24 mouse cellular contexts compared by ENCODE assay signal in genomic region chr17:88409706-88410105, GRCm38 (mm10).
"Had no signal": no experiment of that assay in that cellular context is flagged by ENCODE, and none has a peak within 500 bp of the region (broad histone marks: within the 10 kb centered on the region; RNA-seq: fewer than 3 reads in every experiment).

No protein-coding gene starts in this region.

- H3K36me3 ChIP-seq: hindbrain, embryonic 13.5 days; hindbrain, embryonic 15.5 days; kidney, embryonic 15.5 days; limb, embryonic 13.5 days; limb, embryonic 15.5 days had no signal

- ATAC-seq: hindbrain, postnatal 0 days; intestine, embryonic 16.5 days had no signal

- H3K9me3 ChIP-seq: hindbrain, embryonic 13.5 days; hindbrain, embryonic 15.5 days; kidney, embryonic 15.5 days; limb, embryonic 13.5 days; limb, embryonic 15.5 days had no signal

- H3K27me3 ChIP-seq: kidney, embryonic 15.5 days had no signal

- H3K4me3 ChIP-seq: hindbrain, embryonic 13.5 days; hindbrain, embryonic 15.5 days; kidney, embryonic 15.5 days; limb, embryonic 13.5 days; limb, embryonic 15.5 days had no signal

- H3K27ac ChIP-seq: hindbrain, embryonic 13.5 days; hindbrain, embryonic 15.5 days; hindbrain, postnatal 0 days; kidney, embryonic 15.5 days; kidney, postnatal 0 days; limb, embryonic 13.5 days; limb, embryonic 15.5 days; liver, embryonic 14.5 days had no signal

- H3K9ac ChIP-seq: hindbrain, embryonic 13.5 days; hindbrain, embryonic 15.5 days; kidney, embryonic 15.5 days; limb, embryonic 13.5 days; limb, embryonic 15.5 days; liver, embryonic 14.5 days had no signal

- H3K4me2 ChIP-seq: heart, embryonic 11.5 days; hindbrain, embryonic 13.5 days; hindbrain, embryonic 15.5 days; kidney, embryonic 15.5 days; limb, embryonic 13.5 days; limb, embryonic 15.5 days had no signal

- DNase-seq: gastrocnemius, postnatal 14 days; gastrocnemius, postnatal 36 days; heart, adult 18-20 months; heart, postnatal 14 days; heart, postnatal 36 days; kidney, adult 11 months; kidney, adult 2 months; kidney, adult 9 months; kidney, postnatal 14 days; kidney, postnatal 36 days; layer of hippocampus, adult 9-11 months; layer of hippocampus, postnatal 36 days; left cerebral cortex, postnatal 4 days; lung, adult 18-20 months had no signal

- H3K4me1 ChIP-seq: limb, embryonic 13.5 days; limb, embryonic 15.5 days had no signal
